Mouse (Mus musculus) hindbrain, postnatal 0 days (tissue): ENCODE measurements around the gene Lrrc46. TPM values are rescaled to one million over a fixed set of nuclear protein-coding genes. Genes with fewer than 3 reads are reported as not detected.

ENCODE experiments used
- ATAC-seq: fragments of 200-750 bp; cut with Nextera tagmentation; 2 replicates; pipeline ENCODE4 v1.8.0; 2017; ENCODE audit warnings: mild to moderate bottlenecking, moderate TSS enrichment, moderate library complexity
- DNase-seq: peaks from one replicate; pipeline ENCODE4 v3.0.0-alpha.2; 2015; ENCODE audit warnings: low spot score
- H3K27ac ChIP-seq: fragments of 300-500 bp; sonication (generic); 2 replicates; pipeline ENCODE4 v1.5.1; 2014; ENCODE audit warnings: mild to moderate bottlenecking
- H3K27me3 ChIP-seq: fragments of 300-500 bp; sonication (generic); 2 replicates; pipeline ENCODE4 v1.6.1; 2014; ENCODE audit warnings: low read length, mixed read lengths; ENCODE audit not compliant: insufficient read depth
- H3K36me3 ChIP-seq: fragments of 300-500 bp; sonication (generic); 2 replicates; pipeline ENCODE4 v1.6.1; 2014; ENCODE audit warnings: low read length, mixed read lengths; ENCODE audit not compliant: insufficient read depth
- H3K4me1 ChIP-seq: fragments of 300-500 bp; sonication (generic); 2 replicates; pipeline ENCODE4 v1.6.1; 2014; ENCODE audit warnings: antibody characterized with exemption, low read length, mixed read lengths; ENCODE audit not compliant: insufficient read depth
- H3K4me2 ChIP-seq: fragments of 300-500 bp; sonication (generic); 2 replicates; pipeline ENCODE4 v1.6.1; 2014; ENCODE audit warnings: low read depth, mild to moderate bottlenecking, low read length, moderate library complexity, mixed read lengths
- H3K4me3 ChIP-seq: fragments of 300-500 bp; sonication (generic); 2 replicates; pipeline ENCODE4 v1.5.1; 2014; ENCODE audit warnings: low read length
- H3K9ac ChIP-seq: fragments of 300-500 bp; sonication (generic); replicated peaks from 2 replicates; pipeline ENCODE4 v1.6.1; 2014; ENCODE audit warnings: mild to moderate bottlenecking, low read length, moderate library complexity, mixed read lengths
- H3K9me3 ChIP-seq: fragments of 300-500 bp; sonication (generic); 2 replicates; pipeline ENCODE4 v1.6.1; 2016; ENCODE audit warnings: low read length, mixed read lengths
- CTCF ChIP-seq: IDR thresholded peaks from 2 replicates; pipeline ENCODE4 v1.5.1; 2016; ENCODE audit warnings: antibody characterized with exemption, control low read depth, low read depth
- WGBS: fragments of 180-500 bp; shearing (Covaris S2); extraction: QIAGEN DNeasy Blood & Tissue Kit; methylation state at CpG from one replicate; pipeline ENCODE4 v1.1.7; 2014; 5-methylcytosine and 5-hydroxymethylcytosine counted together
- polyA plus RNA-seq: library from polyadenylated mRNA; unstranded; fragments of >200 nt; fragmentation: Nextera tagmentation; extraction: Ambion mirVana; gene quantifications from 2 replicates; pipeline ENCODE4 v1.2.1, GENCODE M21; 2015
- total RNA-seq: library from RNA; depleted of rRNA; stranded (reverse); fragments of >200 nt; gene quantifications from 2 replicates; pipeline ENCODE4 v1.2.3, GENCODE M21; 2014; rRNA removed

The Lrrc46 gene
- total RNA-seq = 0.36 and 3.5 TPM in 2 replicates
- 3.5 and 4.1 TPM in 2 replicates for polyA plus RNA-seq

- Histone ChIP-seq H3K4me1 (peaks cover 5% of the 10 kb centered on the region; the same call in 1 of the 2 replicates), H3K27ac (peak within 1 kb of the TSS; percentile 82), H3K9me3 (no peaks in the 10 kb centered on the region), H3K9ac (peak within 1 kb of the TSS; percentile 82), H3K36me3 (no peaks in the 10 kb centered on the region), H3K4me2 (peak within 1 kb of the TSS; percentile 71), H3K4me3 (peak within 1 kb of the TSS; percentile 80), H3K27me3 (no peaks in the 10 kb centered on the region)
- 0 out of 2 replicates have a peak, but pooled peaks have one; percentile 2 for TF ChIP-seq CTCF
- under 1% methylated on average over 48 of the region's 48 CpGs for WGBS
- ATAC-seq (peak; percentile 94), DNase-seq (peak; percentile 98)
Measured at GRCm38 (mm10) chr11:97041022-97041899, at the start of gene Lrrc46, which contains the start of gene Mrpl10. Gene Lrrc46, minus strand, starts transcription at chr11:97041407. Gene Mrpl10, plus strand, starts transcription at chr11:97041560.

GRCm38 (mm10) chr11:97086365-97086764 is 45.2 kb upstream of the Lrrc46 start:
- H3K9me3 ChIP-seq = no peaks in the 10 kb centered on the region
- 72% methylated on average over 6 of the region's 6 CpGs for WGBS

GRCm38 (mm10) chr11:97084821-97085505 is 43.8 kb upstream of the Lrrc46 start:
- no peak overlapping the region for H3K9ac ChIP-seq
- H3K9me3 ChIP-seq = no peaks in the 10 kb centered on the region
- no peaks in the 10 kb centered on the region for H3K36me3 ChIP-seq
- no peak overlapping the region for H3K4me3 ChIP-seq
- no peak overlapping the region for H3K4me2 ChIP-seq
- no peak for DNase-seq
- H3K27me3 ChIP-seq = no peaks in the 10 kb centered on the region
- H3K4me1 ChIP-seq = no peaks in the 10 kb centered on the region
- no peak for TF ChIP-seq CTCF
- no peak overlapping the region for H3K27ac ChIP-seq
- no peak for ATAC-seq
- 87% methylated on average over 15 of the region's 15 CpGs for WGBS

More at GRCm38 (mm10) chr11:97086365-97086764, 45.2 kb upstream of the Lrrc46 start:
- Histone ChIP-seq H3K36me3 (no peaks in the 10 kb centered on the region), H3K4me2 (no peak overlapping the region), H3K4me3 (no peak overlapping the region), H3K9ac (no peak overlapping the region), H3K27ac (no peak overlapping the region), H3K4me1 (no peaks in the 10 kb centered on the region), H3K27me3 (no peaks in the 10 kb centered on the region)
- DNase-seq (no peak), ATAC-seq (no peak)
- no peak for TF ChIP-seq CTCF

- no peak overlapping the region for H3K4me2 ChIP-seq
- H3K9ac ChIP-seq = no peak overlapping the region
- H3K36me3 ChIP-seq = no peaks in the 10 kb centered on the region
- H3K4me3 ChIP-seq = no peak overlapping the region
- DNase-seq (no peak), ATAC-seq (0 out of 2 replicates have a peak, but pooled peaks have one; percentile 32)
- no peaks in the 10 kb centered on the region for H3K9me3 ChIP-seq
- H3K4me1 ChIP-seq = no peaks in the 10 kb centered on the region
- H3K27ac ChIP-seq = no peak overlapping the region
- no peak for TF ChIP-seq CTCF
- 41% methylated on average over 22 of the region's 22 CpGs for WGBS
- no peaks in the 10 kb centered on the region for H3K27me3 ChIP-seq
Measured at GRCm38 (mm10) chr11:97083401-97084140, 42.4 kb upstream of the Lrrc46 start.

GRCm38 (mm10) chr11:97082977-97083376 is 41.8 kb upstream of the Lrrc46 start:
- Histone ChIP-seq H3K4me3 (no peak overlapping the region), H3K4me2 (no peak overlapping the region), H3K4me1 (no peaks in the 10 kb centered on the region), H3K9me3 (no peaks in the 10 kb centered on the region), H3K9ac (no peak overlapping the region), H3K36me3 (no peaks in the 10 kb centered on the region), H3K27me3 (no peaks in the 10 kb centered on the region), H3K27ac (no peak overlapping the region)
- TF ChIP-seq CTCF = peak; percentile 72
- WGBS = 44% methylated on average over 11 of the region's 11 CpGs
- ATAC-seq (no peak), DNase-seq (peak; percentile 34)

GRCm38 (mm10) chr11:97080291-97080690 is 39.1 kb upstream of the Lrrc46 start:
- 39% methylated on average over 9 of the region's 9 CpGs for WGBS
- no peak overlapping the region for H3K9ac ChIP-seq

More at GRCm38 (mm10) chr11:97080291-97080690, 39.1 kb upstream of the Lrrc46 start:
- Histone ChIP-seq H3K27ac (no peak overlapping the region), H3K9me3 (no peaks in the 10 kb centered on the region), H3K4me3 (no peak overlapping the region), H3K27me3 (no peaks in the 10 kb centered on the region), H3K4me1 (no peaks in the 10 kb centered on the region), H3K4me2 (no peak overlapping the region), H3K36me3 (no peaks in the 10 kb centered on the region)
- ATAC-seq = no peak
- TF ChIP-seq CTCF = no peak
- DNase-seq = peak; percentile 9
